Mouse (Mus musculus) lung, postnatal 4 days (tissue): ENCODE measurements around the gene Polr2m.
"Not testable (repeated sequence)": the region's sequence is repeated elsewhere in the genome, so short reads cannot be mapped to it uniquely, and the experiment has no call there.

Source experiments
- DNase-seq, 2 experiments: peaks; one replicate each; pipeline ENCODE4 v3.0.0; 2021

Gene Polr2m

DNA sequence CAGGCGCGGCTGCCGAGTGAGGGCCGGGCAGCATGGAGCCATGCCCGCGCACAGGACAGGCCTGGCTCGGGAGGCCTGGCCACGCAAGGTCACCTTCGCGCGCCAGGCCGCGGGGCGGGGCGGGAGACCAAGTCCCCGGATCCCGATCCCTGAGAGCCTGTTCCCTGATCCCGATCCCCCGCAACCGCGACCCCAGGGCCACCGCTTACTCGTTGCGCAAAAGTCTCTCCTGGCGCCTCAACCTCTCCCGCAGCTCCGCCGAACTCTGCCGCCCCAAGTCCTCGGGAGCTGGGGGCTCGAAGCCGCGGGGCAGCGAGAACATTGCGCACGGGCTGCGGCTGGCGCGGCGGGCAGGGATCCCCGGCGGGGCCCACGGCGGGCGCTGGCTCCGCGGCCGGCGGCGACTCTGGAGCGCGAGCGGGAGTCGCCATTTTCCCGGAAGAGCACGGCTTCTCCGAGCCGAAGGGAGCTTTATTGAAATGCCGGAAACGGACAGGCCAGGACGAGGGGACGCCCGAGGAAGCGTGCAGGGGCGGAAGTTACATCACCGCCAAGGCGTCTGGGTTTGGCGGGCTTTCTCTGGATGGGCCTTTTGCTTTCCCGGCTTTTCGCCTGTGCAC, at the start of gene Polr2m:
Gene Polr2m (minus strand): TSS at position 461 of the 620 bp plus-strand sequence.
- DNase-seq, result peak; percentile 95 to 96

- no peak for DNase-seq
Observed at GRCm38 (mm10) chr9:71535036-71535435, 49.3 kb upstream of the Polr2m start.

- DNase-seq, result no peak
Observed at GRCm38 (mm10) chr9:71529960-71530359, 44.2 kb upstream of the Polr2m start.

DNA sequence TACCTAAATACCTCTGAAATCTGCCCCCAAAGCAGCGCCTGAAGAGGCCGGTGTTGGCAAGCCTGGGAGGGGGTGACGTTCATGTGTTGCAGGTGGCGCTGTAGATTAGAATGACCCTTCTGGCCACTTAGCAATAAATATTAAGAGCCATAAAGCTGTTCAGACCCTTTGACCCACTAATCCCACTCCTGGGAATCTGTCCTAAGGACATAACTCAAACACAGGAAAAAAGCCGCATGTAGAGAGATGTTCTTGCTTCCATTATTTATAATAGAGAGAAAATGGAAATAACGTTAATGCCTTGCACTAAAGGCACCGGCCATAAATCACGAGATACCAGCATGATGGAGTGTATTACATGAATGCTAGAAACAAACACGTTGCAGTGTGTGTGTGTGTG, 41.7 kb upstream of the Polr2m start:
- no peak for DNase-seq

- no peak for DNase-seq
Observed at GRCm38 (mm10) chr9:71523901-71524300, 38.2 kb upstream of the Polr2m start.

DNA sequence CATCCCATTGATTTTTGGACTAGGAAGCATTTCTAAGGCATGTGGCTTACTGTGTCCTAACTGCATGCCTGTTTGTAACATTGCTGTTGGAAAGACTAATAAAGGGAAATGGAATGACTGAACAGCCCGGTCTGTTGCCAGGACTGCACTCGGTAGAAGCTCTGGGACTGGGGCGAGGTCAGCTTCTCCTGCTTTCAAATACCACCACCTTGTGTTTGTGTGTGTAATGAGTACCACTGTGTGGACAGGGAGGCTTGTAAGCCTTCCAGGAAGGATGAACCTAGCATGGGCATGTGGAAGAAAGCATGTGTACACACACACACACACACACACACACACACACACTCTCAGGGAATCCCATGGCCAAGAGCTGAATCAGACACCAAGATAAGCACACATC, 34.1 kb upstream of the Polr2m start:
- DNase-seq, result no peak

DNA sequence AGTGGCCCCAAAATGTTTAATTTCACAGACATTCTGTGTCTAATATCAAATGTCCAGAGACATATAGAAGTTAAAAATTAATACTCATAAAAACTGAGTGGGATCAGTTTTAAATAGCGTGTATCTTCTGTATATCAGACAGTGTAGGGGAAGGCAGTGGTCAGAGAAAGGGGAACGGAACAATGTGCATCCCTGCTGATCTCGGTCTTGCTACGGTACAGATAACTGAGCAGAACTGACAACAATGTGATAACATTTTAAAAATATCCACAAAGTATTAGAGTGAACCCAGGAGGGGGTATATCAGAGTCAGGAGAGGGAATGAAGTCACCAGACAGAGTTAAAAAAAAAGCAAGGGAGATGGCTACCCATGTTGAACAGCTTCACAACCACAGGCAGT, 31.8 kb upstream of the Polr2m start:
- DNase-seq, result no peak

DNA sequence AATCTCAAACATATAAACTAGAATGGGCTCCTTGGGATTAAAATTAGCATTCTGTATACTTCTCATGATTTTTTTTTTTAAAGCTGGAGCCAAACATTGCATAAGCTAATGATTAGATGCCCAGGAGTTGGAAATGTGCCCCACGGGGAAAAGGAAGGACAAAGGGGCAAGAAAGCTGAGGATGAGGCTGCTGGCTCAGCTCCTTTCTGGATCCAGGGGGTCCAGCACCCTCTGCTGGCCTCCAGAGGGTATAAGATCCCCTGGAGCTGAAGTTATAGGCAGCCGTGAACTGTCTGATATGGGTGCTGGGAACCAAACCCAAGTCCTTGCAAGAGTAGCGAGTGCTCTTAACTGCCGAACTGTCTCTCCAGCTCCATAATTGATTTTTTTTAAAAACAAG, 30.1 kb upstream of the Polr2m start:
- no peak for DNase-seq

GRCm38 (mm10) chr9:71513566-71513965, 27.8 kb upstream of the Polr2m start:
- no peak for DNase-seq

- no peak for DNase-seq
Observed at GRCm38 (mm10) chr9:71512899-71513298, 27.2 kb upstream of the Polr2m start.

DNA sequence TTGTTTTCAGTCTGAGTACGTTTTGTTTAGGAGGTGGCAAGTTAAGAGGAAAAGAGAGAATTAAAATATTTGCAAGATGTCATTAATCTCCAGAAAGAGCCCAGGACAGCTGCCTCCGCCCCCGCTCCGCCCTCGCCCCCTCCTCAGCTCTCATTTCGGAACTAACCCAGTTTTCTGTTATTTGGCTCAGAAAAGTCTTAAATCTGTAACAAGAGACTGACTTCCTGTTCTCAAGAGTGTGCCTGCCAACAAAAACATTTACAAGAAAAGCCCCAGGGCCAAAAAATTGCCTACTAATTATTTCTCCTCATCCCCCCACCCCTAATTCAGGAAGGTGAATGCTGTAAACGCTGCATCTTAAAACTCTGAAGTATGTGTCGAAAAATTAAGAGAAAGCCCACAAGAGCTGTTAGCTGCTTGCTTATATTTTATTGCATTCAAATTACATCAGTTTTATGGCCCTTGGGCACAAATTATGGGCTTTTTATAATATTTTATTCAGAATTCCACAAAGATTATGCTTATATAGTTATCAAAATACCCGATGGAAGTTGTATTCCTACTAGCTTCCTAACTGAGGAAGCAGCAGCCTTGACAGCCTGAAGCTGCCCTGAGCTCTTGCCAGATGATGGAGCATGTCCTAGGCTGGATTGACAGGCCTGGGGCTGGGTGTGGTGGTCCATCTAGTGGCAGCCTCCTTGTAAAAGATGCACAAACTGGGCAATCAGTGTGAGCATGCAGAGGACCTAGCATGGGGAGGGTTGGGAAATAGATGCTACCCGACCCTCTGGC, 12.9 kb upstream of the Polr2m start:
- DNase-seq, result no peak

- no peak for DNase-seq
Observed at GRCm38 (mm10) chr9:71496637-71497036, 10.9 kb upstream of the Polr2m start.

DNA sequence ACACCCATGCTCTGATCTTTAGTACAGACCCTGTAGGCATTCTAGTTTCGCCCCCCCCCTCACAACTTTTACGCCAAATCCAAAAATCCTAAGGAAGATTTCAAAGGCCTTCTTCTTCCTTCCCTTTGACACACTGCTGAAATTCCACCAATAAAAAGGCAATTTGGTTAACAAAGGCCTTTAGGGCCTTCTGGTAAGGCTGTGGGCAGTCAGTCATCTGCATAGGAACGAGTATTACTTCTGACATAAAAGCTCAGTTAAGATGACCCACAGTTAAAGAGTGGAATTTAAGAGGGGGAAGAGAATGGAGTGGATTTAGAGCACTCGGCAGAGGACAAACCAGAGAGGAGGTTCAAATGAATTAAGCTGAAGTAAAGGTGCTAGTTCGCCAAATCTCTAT, 8.0 kb upstream of the Polr2m start:
- no peak for DNase-seq

DNA sequence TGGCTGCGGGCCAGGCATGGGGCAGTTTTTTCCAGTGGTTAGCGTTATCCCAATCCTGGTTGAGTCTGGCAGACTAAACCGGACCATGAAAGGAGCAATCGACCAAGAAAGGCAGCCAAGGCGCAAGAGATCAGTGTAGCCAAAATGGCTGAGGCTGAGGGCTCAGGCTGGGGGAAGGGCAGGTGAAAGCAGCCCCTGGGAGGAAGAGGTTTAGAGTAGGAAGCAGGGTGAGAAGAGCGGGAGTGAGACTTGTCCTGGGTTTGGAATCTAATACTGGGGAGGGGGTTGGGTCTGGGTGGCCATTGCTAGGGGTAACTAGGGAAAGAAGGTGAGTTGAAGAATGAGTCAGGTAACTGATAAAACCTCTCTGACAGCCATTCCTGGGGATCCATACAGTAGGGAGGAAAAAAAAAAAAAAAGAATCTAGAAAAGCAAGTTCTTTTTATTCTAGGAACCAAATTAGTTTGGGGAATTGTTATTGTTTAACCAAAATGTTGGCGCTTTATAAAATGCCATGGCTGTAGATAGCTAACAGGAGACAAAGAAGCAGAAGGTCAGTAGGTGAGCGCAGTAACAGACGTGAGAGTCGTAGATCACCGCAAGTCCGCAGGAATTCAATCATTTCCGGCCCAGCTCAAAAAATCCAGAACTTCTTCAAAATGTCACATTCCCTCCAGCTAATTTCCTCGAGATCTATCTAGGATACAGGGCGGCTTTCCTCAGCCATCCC, 6.7 kb upstream of the Polr2m start:
- DNase-seq, result no peak

DNA sequence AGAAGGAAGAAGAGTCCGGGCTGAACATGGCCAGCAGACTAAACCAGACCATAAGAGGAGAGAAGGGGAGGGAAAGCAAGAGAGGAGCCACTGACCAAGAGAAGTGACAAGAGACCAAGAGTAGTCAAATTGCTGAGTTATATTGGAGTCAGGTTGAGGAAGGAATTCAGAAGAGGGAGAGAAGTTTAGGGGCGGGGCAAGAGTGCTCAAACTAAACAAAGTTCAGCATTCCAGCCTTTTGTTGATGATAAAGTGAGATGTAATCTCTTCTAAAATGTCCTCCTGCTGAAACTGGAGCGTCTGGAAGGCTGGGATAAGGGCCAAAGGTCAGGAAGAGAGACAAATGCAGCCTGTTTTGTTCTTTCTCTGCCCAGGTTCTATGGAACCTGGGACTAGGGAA, 4.3 kb upstream of the Polr2m start:
- DNase-seq, result no peak

- DNase-seq, result no peak
Observed at GRCm38 (mm10) chr9:71486127-71486526, 392 bp upstream of the Polr2m start.

- DNase-seq, result no peak
Observed at GRCm38 (mm10) chr9:71484871-71485474, 762 bp downstream of the Polr2m start.

- not testable (repeated sequence) for DNase-seq
Observed at GRCm38 (mm10) chr9:71483872-71484271, 1.9 kb downstream of the Polr2m start.

- DNase-seq, result no peak
Observed at GRCm38 (mm10) chr9:71480305-71480704, 5.4 kb downstream of the Polr2m start.

DNA sequence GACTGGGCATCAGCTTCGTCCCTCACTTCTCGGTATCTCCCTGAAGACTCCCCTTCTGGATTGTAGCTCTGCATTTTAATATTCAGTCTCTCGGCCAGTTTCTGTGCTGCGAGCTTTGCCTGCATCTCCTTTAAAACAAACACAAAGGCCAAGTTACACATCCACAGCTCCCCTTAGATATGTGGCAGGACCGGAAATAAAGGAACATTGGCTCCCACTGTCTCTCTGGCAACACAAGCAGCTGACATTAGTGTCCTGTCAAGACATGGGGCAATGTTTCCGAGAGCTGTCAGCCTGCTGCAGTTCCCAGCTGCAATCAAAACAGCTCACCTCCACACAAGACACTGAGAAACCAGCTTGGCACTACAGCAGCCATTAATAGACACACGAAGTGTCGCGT, 6.3 kb downstream of the Polr2m start:
- peak in 1 of 2 experiments; percentile 43 for DNase-seq

- no peak for DNase-seq
Observed at GRCm38 (mm10) chr9:71478596-71478995, 7.1 kb downstream of the Polr2m start.

GRCm38 (mm10) chr9:71476601-71477000, 9.1 kb downstream of the Polr2m start:
- no peak for DNase-seq

DNA sequence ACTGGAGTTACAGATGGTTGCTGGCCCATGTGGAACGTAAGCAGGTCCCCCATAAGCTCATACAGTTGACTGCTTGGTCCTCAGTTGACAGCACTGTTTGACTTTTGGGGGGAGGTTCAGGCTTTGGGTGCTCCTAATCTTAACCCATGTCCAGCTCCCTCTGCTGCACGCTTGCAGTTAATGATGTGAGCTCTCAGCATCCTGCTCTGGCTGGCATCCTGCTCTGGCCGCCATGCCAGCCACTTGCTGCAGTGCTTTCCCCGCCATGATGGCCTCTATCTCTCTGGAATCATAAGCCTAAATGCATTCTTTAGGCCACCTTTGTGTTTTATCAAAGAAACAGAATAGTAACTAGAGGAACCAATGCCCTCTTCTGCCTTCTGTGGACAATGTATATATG, 10.2 kb downstream of the Polr2m start:
- DNase-seq, result no peak
